Mouse (Mus musculus) MEL (cell line): ENCODE results near the gene Chd6.
"Not testable (repeated sequence)": the region's sequence is repeated elsewhere in the genome, so short reads cannot be mapped to it uniquely, and the experiment has no call there.

ENCODE experiments used
- BHLHE40 ChIP-seq: IDR thresholded peaks from 2 replicates; pipeline ENCODE4 v1.6.1; 2012; ENCODE audit warnings: low read depth, mild to moderate bottlenecking, inconsistent platforms, low read length, improper control_type of control experiment, borderline replicate concordance
- CTCF ChIP-seq, 3 experiments: IDR thresholded peaks in 2 of 3; conservative IDR thresholded peaks in 1 of 3; 2 replicates each; pipeline ENCODE4 v1.5.1; 2011 to 2012; ENCODE audit warnings: low read length in 3 of 3, low read depth in 2 of 3, mild to moderate bottlenecking in 2 of 3, improper control_type of control experiment in 1 of 3, inconsistent platforms in 1 of 3, mixed read lengths in 1 of 3, moderate library complexity in 1 of 3; ENCODE audit not compliant: control insufficient read depth in 1 of 3, insufficient read depth in 1 of 3, poor library complexity in 1 of 3, severe bottlenecking in 1 of 3
- ELF1 ChIP-seq: IDR thresholded peaks from 2 replicates; pipeline ENCODE4 v1.6.1; 2014; ENCODE audit warnings: low read depth, mild to moderate bottlenecking, inconsistent platforms, low read length, improper control_type of control experiment, moderate library complexity
- EP300 ChIP-seq, 2 experiments: IDR thresholded peaks; 2 replicates each; pipeline ENCODE4 v1.6.1; 2011; ENCODE audit warnings: improper control_type of control experiment in 2 of 2, low read length in 2 of 2, low read depth in 1 of 2, mild to moderate bottlenecking in 1 of 2
- HCFC1 ChIP-seq: IDR thresholded peaks from 2 replicates; pipeline ENCODE4 v1.6.1; 2012; ENCODE audit warnings: low read depth, mild to moderate bottlenecking, inconsistent platforms, low read length, improper control_type of control experiment, moderate library complexity
- JUND ChIP-seq: IDR thresholded peaks from 2 replicates; pipeline ENCODE4 v1.6.1; 2011; ENCODE audit warnings: low read depth, mild to moderate bottlenecking, improper control_type of control experiment, low read length
- MAZ ChIP-seq: IDR thresholded peaks from 2 replicates; pipeline ENCODE4 v1.6.1; 2012; ENCODE audit warnings: low read depth, mild to moderate bottlenecking, inconsistent platforms, low read length, improper control_type of control experiment
- MEF2A ChIP-seq: IDR thresholded peaks from 2 replicates; pipeline ENCODE4 v1.6.1; 2014; ENCODE audit warnings: low read depth, mild to moderate bottlenecking, inconsistent platforms, low read length, improper control_type of control experiment; ENCODE audit not compliant: poor library complexity, insufficient replicate concordance, severe bottlenecking; ENCODE audit errors: extremely low read depth
- NELFE ChIP-seq: IDR thresholded peaks from 2 replicates; pipeline ENCODE4 v1.6.1; 2011; ENCODE audit warnings: low read depth, low read length, improper control_type of control experiment
- NRF1 ChIP-seq: IDR thresholded peaks from 2 replicates; pipeline ENCODE4 v1.6.1; 2014; ENCODE audit warnings: low read depth, mild to moderate bottlenecking, inconsistent platforms, low read length, improper control_type of control experiment, moderate library complexity; ENCODE audit not compliant: poor library complexity, insufficient read depth, severe bottlenecking
- POLR2A ChIP-seq, 2 experiments: IDR thresholded peaks; 2 replicates each; pipeline ENCODE4 v1.6.1; 2011 to 2012; ENCODE audit warnings: low read length in 2 of 2, mild to moderate bottlenecking in 2 of 2, control low read depth in 1 of 2, improper control_type of control experiment in 1 of 2, low read depth in 1 of 2, moderate library complexity in 1 of 2; ENCODE audit not compliant: control insufficient read depth in 1 of 2, insufficient read depth in 1 of 2, poor library complexity in 1 of 2
- SMC3 ChIP-seq: IDR thresholded peaks from 2 replicates; pipeline ENCODE4 v1.6.1; 2011; ENCODE audit warnings: low read depth, low read length, improper control_type of control experiment
- TBP ChIP-seq: IDR thresholded peaks from 2 replicates; pipeline ENCODE4 v1.8.0; 2011; ENCODE audit warnings: low read depth, low read length, improper control_type of control experiment
- ZNF384 ChIP-seq: IDR thresholded peaks from 2 replicates; pipeline ENCODE4 v1.6.1; 2012; ENCODE audit warnings: low read depth, mild to moderate bottlenecking, inconsistent platforms, low read length, improper control_type of control experiment

GRCm38 (mm10) chr2:160957307-160957706 lies 151.6 kb downstream of the Chd6 start:
- TF ChIP-seq MEF2A; NELFE; POLR2A (IDR thresholded peaks at IDR 0.05; ENCODE audit: control insufficient read depth in 1 of 2, insufficient read depth in 1 of 2, low read depth in 1 of 2, low read length in 2 of 2, poor library complexity in 1 of 2); MAZ; HCFC1; JUND; TBP; EP300 (IDR thresholded peaks at IDR 0.05; ENCODE audit: low read depth in 1 of 2, low read length in 2 of 2); SMC3; CTCF (IDR thresholded peaks at IDR 0.05 in 2 of 3, conservative IDR thresholded peaks at IDR 0.05 in 1 of 3; ENCODE audit: control insufficient read depth in 1 of 3, insufficient read depth in 1 of 3, low read depth in 2 of 3, low read length in 3 of 3, poor library complexity in 1 of 3, severe bottlenecking in 1 of 3); NRF1; BHLHE40; ELF1; ZNF384: not testable (repeated sequence)
